Mouse (Mus musculus) embryonic facial prominence, embryonic 11.5 days (tissue): ENCODE results near the gene Pam. TPM values are rescaled to one million over a fixed set of nuclear protein-coding genes. Genes with fewer than 3 reads are reported as not detected.
A peak's percentile ranks its signal among the peaks of the same experiment; 100 is the strongest.

ENCODE experiments used
- ATAC-seq: fragments of 200-750 bp; cut with Nextera tagmentation; replicated peaks from 2 replicates; pipeline ENCODE4 v1.8.0; 2017; ENCODE audit warnings: low read depth; ENCODE audit not compliant: insufficient number of reproducible peaks, low FRiP score, low TSS enrichment
- DNase-seq: peaks from one replicate; pipeline ENCODE4 v3.0.0-alpha.2; 2015; ENCODE audit warnings: low spot score
- H3K27ac ChIP-seq: fragments of 300-500 bp; sonication (generic); replicated peaks from 2 replicates; pipeline ENCODE4 v1.5.1; 2014; ENCODE audit warnings: mild to moderate bottlenecking, low read depth, low read length, control low read depth
- H3K27me3 ChIP-seq: fragments of 300-500 bp; sonication (generic); 2 replicates; pipeline ENCODE4 v1.6.1; 2014; ENCODE audit warnings: mild to moderate bottlenecking, low read length, moderate library complexity, mixed read lengths; ENCODE audit not compliant: control insufficient read depth, insufficient read depth
- H3K36me3 ChIP-seq: fragments of 300-500 bp; sonication (generic); replicated peaks from 2 replicates; pipeline ENCODE4 v1.6.1; 2014; ENCODE audit warnings: low read depth, mild to moderate bottlenecking, low read length, moderate library complexity, mixed read lengths; ENCODE audit not compliant: control insufficient read depth, insufficient read depth
- H3K4me1 ChIP-seq: fragments of 300-500 bp; sonication (generic); 2 replicates; pipeline ENCODE4 v1.6.1; 2014; ENCODE audit warnings: low read length, mixed read lengths; ENCODE audit not compliant: control insufficient read depth, insufficient read depth
- H3K4me2 ChIP-seq: fragments of 300-500 bp; sonication (generic); 2 replicates; pipeline ENCODE4 v1.6.1; 2014; ENCODE audit warnings: low read depth, mild to moderate bottlenecking, control low read depth, low read length, moderate library complexity
- H3K4me3 ChIP-seq: fragments of 300-500 bp; sonication (generic); 2 replicates; pipeline ENCODE4 v1.5.1; 2014; ENCODE audit warnings: low read depth, low read length, control low read depth
- H3K9ac ChIP-seq: fragments of 300-500 bp; sonication (generic); replicated peaks from 2 replicates; pipeline ENCODE4 v1.6.1; 2014; ENCODE audit warnings: mild to moderate bottlenecking, control low read depth, low read length
- H3K9me3 ChIP-seq: fragments of 300-500 bp; sonication (generic); replicated peaks from 2 replicates; pipeline ENCODE4 v1.6.1; 2016; ENCODE audit warnings: mild to moderate bottlenecking, low read length, inconsistent platforms, mixed read lengths; ENCODE audit not compliant: control insufficient read depth
- WGBS: fragments of 180-500 bp; shearing (Covaris S2); extraction: QIAGEN DNeasy Blood & Tissue Kit; methylation state at CpG from one replicate; pipeline ENCODE4 v1.1.7; 2014; 5-methylcytosine and 5-hydroxymethylcytosine counted together
- polyA plus RNA-seq: library from polyadenylated mRNA; unstranded; fragments of >200 nt; fragmentation: Nextera tagmentation; extraction: Ambion mirVana; gene quantifications from 2 replicates; pipeline ENCODE4 v1.2.1, GENCODE M21; 2014

The Pam gene
- polyA plus RNA-seq, 1 experiment from 2014 or later, result 22.3 TPM

- ATAC-seq (no peak), DNase-seq (no peak)
- no peak overlapping the region for H3K27ac ChIP-seq
- no peaks in the 10 kb centered on the region for H3K27me3 ChIP-seq
- H3K9me3 ChIP-seq, result no peaks in the 10 kb centered on the region
- 95% methylated on average over 5 of the region's 5 CpGs for WGBS
- H3K9ac ChIP-seq, result no peak overlapping the region
- H3K4me3 ChIP-seq, result no peak overlapping the region
- no peak overlapping the region for H3K4me2 ChIP-seq
- H3K36me3 ChIP-seq, result no peaks in the 10 kb centered on the region
- no peaks in the 10 kb centered on the region for H3K4me1 ChIP-seq
Observed at GRCm38 (mm10) chr1:97828087-97828486, 267.4 kb downstream of the Pam start.

DNA sequence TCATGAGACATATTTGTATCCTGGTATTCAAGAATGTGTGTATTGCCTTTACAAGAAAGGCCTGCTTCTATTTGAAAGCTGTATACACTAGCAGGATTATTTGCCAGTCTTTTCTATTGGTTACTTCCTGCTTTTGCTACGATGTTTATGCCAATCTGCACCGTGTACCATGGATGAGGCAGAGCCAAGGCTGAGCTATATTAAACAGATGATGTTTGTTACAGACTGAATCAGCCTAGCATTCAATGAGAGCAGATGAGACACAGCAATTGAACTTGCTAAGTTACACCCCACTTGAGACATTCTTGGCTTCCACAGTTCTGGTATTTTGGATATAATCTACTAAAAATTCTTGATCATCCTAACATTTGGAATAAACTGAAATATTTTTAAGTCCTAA lies 267.9 kb downstream of the Pam start:
- no peaks in the 10 kb centered on the region for H3K4me1 ChIP-seq
- 79% methylated on average over 2 of the region's 2 CpGs for WGBS
- ATAC-seq (no peak), DNase-seq (no peak)
- H3K4me3 ChIP-seq, result no peak overlapping the region
- no peak overlapping the region for H3K27ac ChIP-seq
- H3K27me3 ChIP-seq, result no peaks in the 10 kb centered on the region
- no peaks in the 10 kb centered on the region for H3K9me3 ChIP-seq
- H3K9ac ChIP-seq, result no peak overlapping the region
- no peaks in the 10 kb centered on the region for H3K36me3 ChIP-seq
- H3K4me2 ChIP-seq, result no peak overlapping the region

- Histone ChIP-seq H3K4me3 (no peak overlapping the region), H3K4me2 (no peak overlapping the region), H3K4me1 (no peaks in the 10 kb centered on the region), H3K36me3 (no peaks in the 10 kb centered on the region), H3K9me3 (no peaks in the 10 kb centered on the region), H3K27ac (no peak overlapping the region), H3K9ac (no peak overlapping the region), H3K27me3 (no peaks in the 10 kb centered on the region)
- no peak for ATAC-seq
- no peak for DNase-seq
- WGBS, result 93% methylated on average over 7 of the region's 7 CpGs
Observed at GRCm38 (mm10) chr1:97822904-97823303, 272.5 kb downstream of the Pam start.

- ATAC-seq, result no peak
- DNase-seq, result no peak
- no peak overlapping the region for H3K4me3 ChIP-seq
- no peaks in the 10 kb centered on the region for H3K4me1 ChIP-seq
- H3K27me3 ChIP-seq, result no peaks in the 10 kb centered on the region
- no peak overlapping the region for H3K9ac ChIP-seq
- no peak overlapping the region for H3K27ac ChIP-seq
- no peaks in the 10 kb centered on the region; the same call in 1 of the 2 replicates for H3K9me3 ChIP-seq
- no peaks in the 10 kb centered on the region for H3K36me3 ChIP-seq
- no peak overlapping the region for H3K4me2 ChIP-seq
- 70% methylated on average over 5 of the region's 5 CpGs for WGBS
Observed at GRCm38 (mm10) chr1:97822203-97822602, 273.2 kb downstream of the Pam start.

- H3K9ac ChIP-seq, result no peak overlapping the region
- H3K27ac ChIP-seq, result no peak overlapping the region
- whole genome bisulfite sequencing, result 86% methylated on average over 3 of the region's 3 CpGs
- no peak for DNase-seq
- H3K4me1 ChIP-seq, result no peaks in the 10 kb centered on the region
- H3K4me2 ChIP-seq, result no peak overlapping the region
- H3K27me3 ChIP-seq, result no peaks in the 10 kb centered on the region
- no peaks in the 10 kb centered on the region; the same call in 1 of the 2 replicates for H3K9me3 ChIP-seq
- no peaks in the 10 kb centered on the region for H3K36me3 ChIP-seq
- no peak overlapping the region for H3K4me3 ChIP-seq
- ATAC-seq, result no peak
Observed at GRCm38 (mm10) chr1:97821282-97821681, 274.2 kb downstream of the Pam start.

DNA sequence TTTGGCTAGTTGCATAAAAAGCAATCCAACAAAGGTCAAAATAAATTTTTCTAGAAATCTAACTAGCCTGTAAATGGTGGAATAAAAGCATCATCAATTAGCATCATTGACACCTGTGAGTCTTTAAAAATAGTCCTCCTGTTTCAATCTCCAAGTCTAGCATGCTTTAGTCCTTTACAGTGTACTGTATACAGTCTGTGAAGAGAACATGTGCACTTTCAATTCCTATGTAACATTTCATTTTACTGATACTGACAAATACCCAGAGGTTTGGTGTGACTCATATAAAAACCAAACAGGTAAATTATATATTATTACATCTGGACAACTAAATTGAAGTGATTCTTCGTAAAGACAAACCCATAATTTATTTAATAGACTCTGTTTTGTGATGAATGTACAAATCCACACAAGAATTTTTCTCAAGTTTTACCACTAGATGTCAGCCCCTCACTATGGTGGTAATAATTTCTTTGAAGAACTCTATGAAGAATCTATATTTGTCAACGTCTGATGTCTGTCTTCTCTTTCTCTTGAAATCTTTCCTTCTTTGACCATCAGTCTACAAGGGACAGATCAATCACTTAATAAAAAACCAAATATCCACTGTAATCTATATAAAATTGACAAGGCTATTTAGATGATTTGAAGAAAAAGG lies 286.1 kb downstream of the Pam start:
- no peak overlapping the region for H3K27ac ChIP-seq
- H3K4me3 ChIP-seq, result no peak overlapping the region
- WGBS, result 52% methylated on average over 2 of the region's 2 CpGs
- no peak overlapping the region for H3K9ac ChIP-seq
- DNase-seq, result peak; percentile 44
- no peaks in the 10 kb centered on the region for H3K36me3 ChIP-seq
- no peaks in the 10 kb centered on the region for H3K9me3 ChIP-seq
- no peak for ATAC-seq
- H3K4me1 ChIP-seq, result no peaks in the 10 kb centered on the region
- no peak overlapping the region for H3K4me2 ChIP-seq
- H3K27me3 ChIP-seq, result no peaks in the 10 kb centered on the region

DNA sequence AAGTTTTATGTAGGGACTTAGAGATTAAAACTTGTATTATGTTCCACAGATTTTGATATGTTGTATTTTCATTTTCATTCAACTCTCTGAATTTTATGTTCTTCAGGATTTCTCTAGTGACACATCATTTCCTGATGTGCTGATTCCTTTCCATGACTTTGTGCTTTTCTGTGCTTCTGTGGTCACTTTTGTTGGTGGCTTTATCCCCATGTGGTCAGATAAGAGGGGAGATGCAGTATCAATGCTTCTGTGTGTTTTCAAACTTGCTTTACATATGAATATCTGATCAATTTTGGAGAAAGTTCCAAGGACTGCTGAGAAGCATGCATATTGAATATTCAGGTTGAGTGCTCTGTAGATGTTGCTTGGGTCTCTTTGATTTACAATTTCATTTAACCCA lies 290.9 kb downstream of the Pam start:
- no peaks in the 10 kb centered on the region for H3K36me3 ChIP-seq
- no peak overlapping the region for H3K9ac ChIP-seq
- no peak overlapping the region for H3K4me2 ChIP-seq
- no peak overlapping the region for H3K4me3 ChIP-seq
- no peaks in the 10 kb centered on the region for H3K4me1 ChIP-seq
- no peak for ATAC-seq
- H3K9me3 ChIP-seq, result no peaks in the 10 kb centered on the region
- H3K27me3 ChIP-seq, result no peaks in the 10 kb centered on the region
- H3K27ac ChIP-seq, result no peak overlapping the region
- no peak for DNase-seq

DNA sequence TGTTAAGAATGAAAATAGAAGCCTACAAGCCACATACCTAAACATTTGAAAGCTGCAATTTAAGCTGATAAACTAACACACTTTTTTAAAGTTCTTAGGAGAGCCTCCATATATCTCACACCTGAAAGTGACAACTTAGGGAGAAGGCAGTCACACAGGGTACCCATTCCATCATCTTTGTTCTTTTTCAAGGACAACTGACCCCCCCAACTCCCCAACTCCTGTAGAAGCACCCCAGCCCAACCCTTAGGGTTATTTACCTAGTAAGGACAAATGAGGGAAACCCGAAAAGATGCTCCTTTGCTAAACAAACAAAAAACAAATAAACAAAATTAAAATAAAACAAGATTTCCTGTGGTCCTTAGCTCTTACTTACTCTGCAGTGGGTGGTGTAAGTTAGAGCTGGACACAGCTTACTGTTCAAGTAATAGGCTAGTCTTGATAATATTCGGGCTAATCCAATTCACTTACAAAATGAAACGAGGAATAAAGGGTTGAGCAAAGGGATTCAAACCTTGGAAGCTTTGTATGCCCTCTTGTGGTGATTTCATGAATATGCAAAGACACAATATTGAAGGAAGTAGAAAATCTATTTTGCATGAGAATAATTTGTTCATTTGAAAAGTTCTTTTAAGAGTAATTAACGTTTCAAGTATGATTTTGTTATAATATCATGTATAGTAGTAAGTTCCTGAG lies 293.1 kb downstream of the Pam start:
- DNase-seq, result peak; percentile 51
- Histone ChIP-seq H3K4me3 (no peak overlapping the region), H3K4me2 (no peak overlapping the region), H3K27ac (no peak overlapping the region), H3K9ac (no peak overlapping the region), H3K9me3 (no peaks in the 10 kb centered on the region), H3K4me1 (no peaks in the 10 kb centered on the region), H3K27me3 (no peaks in the 10 kb centered on the region), H3K36me3 (no peaks in the 10 kb centered on the region)
- 55% methylated on average over 4 of the region's 4 CpGs for WGBS
- no peak for ATAC-seq
